Comparison of ENCODE assay signal across 16 mouse cellular contexts in the genomic region with DNA sequence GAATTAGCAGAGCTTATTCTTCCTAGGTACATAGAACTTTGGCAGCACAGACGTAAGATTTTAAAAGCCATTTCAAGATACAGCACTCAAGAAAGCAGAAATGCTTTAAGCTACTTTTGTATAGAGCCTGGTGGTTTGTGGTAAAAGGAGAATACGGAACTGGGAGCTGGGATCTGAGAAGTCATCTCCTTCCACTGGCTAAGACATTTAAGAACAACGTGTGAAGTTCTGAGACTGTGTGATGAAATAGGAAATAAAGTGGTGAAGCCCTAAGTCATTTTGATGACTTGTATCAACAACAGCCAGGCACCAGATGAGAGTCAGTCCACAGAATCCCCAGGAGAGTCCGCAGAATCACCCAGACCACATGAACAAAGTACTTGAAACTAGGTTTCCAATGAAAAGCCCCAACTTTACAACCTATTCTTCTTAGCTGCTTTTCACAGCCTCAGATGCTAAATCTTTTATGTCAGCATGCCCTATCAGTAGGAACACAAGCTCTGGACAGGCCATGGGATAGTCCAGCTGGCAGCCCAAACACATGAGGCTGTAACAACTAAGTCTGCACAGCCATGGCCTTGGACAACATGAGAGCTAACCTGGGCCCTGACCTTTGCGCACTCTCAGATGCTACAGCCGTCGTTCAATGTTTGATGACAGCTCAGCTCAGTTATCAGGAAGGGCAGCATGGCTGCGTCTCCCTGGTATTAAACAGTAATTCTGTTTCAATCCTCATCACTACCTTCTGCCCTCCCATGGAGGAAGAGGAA.
DNase-seq lines count a peak whose midpoint lies in the region; ATAC-seq and TF ChIP-seq lines count a peak whose summit lies in the region.
"Had no signal": no experiment of that assay in that cellular context is flagged by ENCODE, and none has a peak within 500 bp of the region (broad histone marks: within the 10 kb centered on the region; RNA-seq: fewer than 3 reads in every experiment).

No protein-coding gene starts in this region.

- in situ Hi-C loops in CH12.LX (cut with MboI; ENCODE audit: low pct_ligation_motif_present, low pct_unique_long_range_greater_than_20kb, low sequenced_read_pairs): loop anchor here (25.0 kb wide), 1 partner anchor 165 kb away; no protein-coding TSS in a partner anchor

- no peak overlapping the region for H3K9ac ChIP-seq in heart, embryonic 16.5 days (ENCODE audit: low read length)
- no peak overlapping the region for H3K9ac ChIP-seq in CH12.LX (ENCODE audit: insufficient read depth, low read depth)
- no peak overlapping the region for H3K9ac ChIP-seq in hindbrain, postnatal 0 days (replicated peaks; ENCODE audit: low read length)
- H3K9ac ChIP-seq: lung, embryonic 15.5 days; stomach, embryonic 15.5 days had no signal

- no peak for TF ChIP-seq EP300 in CH12.LX (IDR thresholded peaks at IDR 0.05; ENCODE audit: low read length)

- no peaks in the 10 kb centered on the region for H3K9me3 ChIP-seq in heart, embryonic 16.5 days (replicated peaks; ENCODE audit: control insufficient read depth, low read length)
- H3K9me3 ChIP-seq in CH12.LX (replicated peaks; ENCODE audit: low read length): no peaks in the 10 kb centered on the region
- H3K9me3 ChIP-seq in limb, embryonic 10.5 days (replicated peaks): no peaks in the 10 kb centered on the region
- H3K9me3 ChIP-seq in hindbrain, postnatal 0 days (ENCODE audit: low read length): no peaks in the 10 kb centered on the region
- H3K9me3 ChIP-seq: lung, embryonic 15.5 days; stomach, embryonic 15.5 days had no signal

- no peaks in the 10 kb centered on the region for H3K79me2 ChIP-seq in CH12.LX (replicated peaks; ENCODE audit: control insufficient read depth, extremely low read depth, insufficient read depth, poor library complexity, severe bottlenecking)
- no peaks in the 10 kb centered on the region for H3K79me2 ChIP-seq in macrophage (ENCODE audit: inconsistent target)

- no peak for DNase-seq in heart, postnatal 25 days (ENCODE audit: low spot score)
- DNase-seq in CH12.LX (ENCODE audit: extremely low read depth): peak; percentile 12
- DNase-seq in adrenal gland, postnatal 14 days: peak; percentile 48
- no peak for DNase-seq in limb, embryonic 10.5 days (ENCODE audit: low spot score)
- DNase-seq in thymus, adult 18-20 months: no peak
- DNase-seq in hindbrain, postnatal 0 days (ENCODE audit: low spot score): no peak
- DNase-seq: cerebellum, adult 11 months; kidney, postnatal 10 days; left cerebral cortex, postnatal 4 days; right cerebral cortex, postnatal 4 days; thymus, postnatal 25 days had no signal

- H3K27ac ChIP-seq in heart, embryonic 16.5 days (ENCODE audit: low read length): peak overlapping the region; percentile 19; the same call in 1 of the 2 replicates
- H3K27ac ChIP-seq in CH12.LX (ENCODE audit: insufficient read depth, low read depth) (no peak overlapping the region), macrophage (peak overlapping the region; percentile 63)
- no peak overlapping the region for H3K27ac ChIP-seq in limb, embryonic 10.5 days
- no peak overlapping the region for H3K27ac ChIP-seq in hindbrain, postnatal 0 days
- H3K27ac ChIP-seq: lung, embryonic 15.5 days; stomach, embryonic 15.5 days had no signal

- H3K36me3 ChIP-seq in heart, embryonic 16.5 days (ENCODE audit: control insufficient read depth, insufficient read depth): no peaks in the 10 kb centered on the region
- H3K36me3 ChIP-seq in CH12.LX (replicated peaks in 1 of 2; ENCODE audit: control insufficient read depth in 1 of 2, insufficient read depth in 1 of 2, low read length in 1 of 2): peaks cover 4 to 77% of the 10 kb centered on the region in 2 experiments
- H3K36me3 ChIP-seq in macrophage (ENCODE audit: inconsistent target): no peaks in the 10 kb centered on the region
- H3K36me3 ChIP-seq in limb, embryonic 10.5 days: peaks cover 59% of the 10 kb centered on the region
- H3K36me3 ChIP-seq in hindbrain, postnatal 0 days (ENCODE audit: insufficient read depth, low read length): no peaks in the 10 kb centered on the region
- H3K36me3 ChIP-seq: stomach, embryonic 15.5 days had no signal

- no peaks in the 10 kb centered on the region for H3K27me3 ChIP-seq in heart, embryonic 16.5 days (ENCODE audit: control insufficient read depth, insufficient read depth, low read length)
- H3K27me3 ChIP-seq in CH12.LX (replicated peaks): no peaks in the 10 kb centered on the region
- no peaks in the 10 kb centered on the region for H3K27me3 ChIP-seq in limb, embryonic 10.5 days (ENCODE audit: low read depth, poor library complexity, severe bottlenecking)
- no peaks in the 10 kb centered on the region for H3K27me3 ChIP-seq in hindbrain, postnatal 0 days (ENCODE audit: insufficient read depth, low read length)
- H3K27me3 ChIP-seq: lung, embryonic 15.5 days; stomach, embryonic 15.5 days had no signal

- TF ChIP-seq RAD21 in CH12.LX (IDR thresholded peaks at IDR 0.05; ENCODE audit: low read depth, low read length): no peak

- TF ChIP-seq POLR2A in CH12.LX (IDR thresholded peaks at IDR 0.05; ENCODE audit: low read depth, low read length): no peak

- H3K4me2 ChIP-seq in heart, embryonic 16.5 days (ENCODE audit: low read depth, low read length): no peak overlapping the region
- no peak overlapping the region for H3K4me2 ChIP-seq in CH12.LX (ENCODE audit: insufficient read depth, low read depth, poor library complexity, severe bottlenecking)
- H3K4me2 ChIP-seq in hindbrain, postnatal 0 days (ENCODE audit: low read depth, low read length): no peak overlapping the region
- H3K4me2 ChIP-seq: lung, embryonic 15.5 days; stomach, embryonic 15.5 days had no signal

- dilution Hi-C loops in CH12.LX (cut with MboI; ENCODE audit: extremely low pct_ligation_motif_present, extremely low pct_unique_long_range_greater_than_20kb, low sequenced_read_pairs): no loop called here

- TF ChIP-seq CTCF in CH12.LX (conservative IDR thresholded peaks at IDR 0.05 in 1 of 2, IDR thresholded peaks at IDR 0.05 in 1 of 2; ENCODE audit: low read depth in 2 of 2, low read length in 2 of 2): no peak
- no peak for TF ChIP-seq CTCF in hindbrain, postnatal 0 days (IDR thresholded peaks at IDR 0.05; ENCODE audit: low read depth)

- 50% methylated on average over 8 of the region's 8 CpGs for WGBS in heart, embryonic 16.5 days
- WGBS in macrophage (ENCODE audit: missing documents): 48% methylated on average over 8 of the region's 8 CpGs
- WGBS in limb, embryonic 10.5 days: 75% methylated on average over 8 of the region's 8 CpGs
- WGBS in hindbrain, postnatal 0 days: 79% methylated on average over 8 of the region's 8 CpGs

- no peak overlapping the region for H3K4me3 ChIP-seq in heart, embryonic 16.5 days (ENCODE audit: low read length)
- H3K4me3 ChIP-seq in CH12.LX (replicated peaks in 1 of 3; ENCODE audit: low read depth in 2 of 3, low read length in 2 of 3, poor library complexity in 1 of 3) (no peak overlapping the region), macrophage (ENCODE audit: inconsistent target) (no peak overlapping the region)
- no peak overlapping the region for H3K4me3 ChIP-seq in limb, embryonic 10.5 days
- no peak overlapping the region for H3K4me3 ChIP-seq in hindbrain, postnatal 0 days (ENCODE audit: low read length)
- H3K4me3 ChIP-seq: lung, embryonic 15.5 days; stomach, embryonic 15.5 days had no signal

- intact Hi-C loops in heart, postnatal 25 days (cut with DNase I): loop anchor here (1.0 to 10.0 kb wide), 5 partner anchors 45 to 367 kb away; a partner anchor contains a TSS

- H3K4me1 ChIP-seq in heart, embryonic 16.5 days (ENCODE audit: control insufficient read depth, insufficient read depth, low read length): peaks cover 19% of the 10 kb centered on the region
- peaks cover 5 to 56% of the 10 kb centered on the region in 2 experiments for H3K4me1 ChIP-seq in CH12.LX (ENCODE audit: control insufficient read depth in 1 of 2, insufficient read depth in 2 of 2)
- peaks cover 4% of the 10 kb centered on the region; the same call in 1 of the 2 replicates for H3K4me1 ChIP-seq in limb, embryonic 10.5 days
- no peaks in the 10 kb centered on the region for H3K4me1 ChIP-seq in hindbrain, postnatal 0 days (ENCODE audit: insufficient read depth, low read length)

- no peak for ATAC-seq in heart, embryonic 16.5 days (replicated peaks; ENCODE audit: extremely low read depth, insufficient read depth, low FRiP score)
- ATAC-seq in hindbrain, postnatal 0 days: no peak
- ATAC-seq: activated CD4-positive, CD25-positive, alpha-beta regulatory T cell, adult 4 months had no signal

TF ChIP-seq in CH12.LX, 34 proteins besides CTCF, POLR2A, EP300 and RAD21:
- TF ChIP-seq MYC (IDR thresholded peaks at IDR 0.05; ENCODE audit: low read depth, low read length) (no peak), POLR2AphosphoS2 (IDR thresholded peaks at IDR 0.05; ENCODE audit: low read depth, low read length) (no peak), TBP (conservative IDR thresholded peaks at IDR 0.05; ENCODE audit: low read depth, low read length) (no peak), RCOR1 (conservative IDR thresholded peaks at IDR 0.05; ENCODE audit: low read depth, low read length) (no peak), NELFE (IDR thresholded peaks at IDR 0.05; ENCODE audit: low read depth, low read length) (no peak), USF2 (conservative IDR thresholded peaks at IDR 0.05; ENCODE audit: low read depth, low read length) (no peak), CHD1 (IDR thresholded peaks at IDR 0.05; ENCODE audit: low read depth, low read length) (no peak), PAX5 (IDR thresholded peaks at IDR 0.05; ENCODE audit: low read length) (no peak), KAT2A (IDR thresholded peaks at IDR 0.05; ENCODE audit: insufficient replicate concordance, low read length) (no peak), ZMIZ1 (IDR thresholded peaks at IDR 0.05; ENCODE audit: low read depth, low read length) (no peak)

Comparison
In these comparisons a context has a peak if more than half of its experiments do, and no peak if none do; other contexts are left out.
1. H3K27ac ChIP-seq: peak in heart, embryonic 16.5 days (single experiment) and macrophage (single experiment); none in CH12.LX (single experiment), limb, embryonic 10.5 days (single experiment) and hindbrain, postnatal 0 days (single experiment).
2. DNase-seq: peak in CH12.LX (single experiment) and adrenal gland, postnatal 14 days (single experiment); none in heart, postnatal 25 days (single experiment), limb, embryonic 10.5 days (single experiment), thymus, adult 18-20 months (0 of 2) and hindbrain, postnatal 0 days (single experiment).